Mouse (Mus musculus) heart, embryonic 16.5 days (tissue): ENCODE data around the gene Catsperg1. TPM values are rescaled to one million over a fixed set of nuclear protein-coding genes. Genes with fewer than 3 reads are reported as not detected.
A peak's percentile ranks its signal among the peaks of the same experiment; 100 is the strongest.

ENCODE experiments used
- ATAC-seq: fragments of 200-750 bp; cut with Nextera tagmentation; replicated peaks from 2 replicates; pipeline ENCODE4 v1.8.0; 2017; ENCODE audit warnings: moderate number of reproducible peaks; ENCODE audit not compliant: insufficient read depth, low FRiP score; ENCODE audit errors: extremely low read depth
- H3K27ac ChIP-seq: fragments of 300-500 bp; sonication (generic); 2 replicates; pipeline ENCODE4 v1.5.1; 2014; ENCODE audit warnings: mild to moderate bottlenecking, low read length, control low read depth, moderate library complexity
- H3K27me3 ChIP-seq: fragments of 300-500 bp; sonication (generic); 2 replicates; pipeline ENCODE4 v1.6.1; 2014; ENCODE audit warnings: low read length, mixed read lengths; ENCODE audit not compliant: control insufficient read depth, insufficient read depth
- H3K36me3 ChIP-seq: fragments of 300-500 bp; sonication (generic); 2 replicates; pipeline ENCODE4 v1.6.1; 2014; ENCODE audit not compliant: control insufficient read depth, insufficient read depth
- H3K4me1 ChIP-seq: fragments of 300-500 bp; sonication (generic); 2 replicates; pipeline ENCODE4 v1.6.1; 2014; ENCODE audit warnings: low read length, mixed read lengths; ENCODE audit not compliant: control insufficient read depth, insufficient read depth
- H3K4me2 ChIP-seq: fragments of 300-500 bp; sonication (generic); 2 replicates; pipeline ENCODE4 v1.6.1; 2014; ENCODE audit warnings: low read depth, mild to moderate bottlenecking, control low read depth, low read length
- H3K4me3 ChIP-seq: fragments of 300-500 bp; sonication (generic); 2 replicates; pipeline ENCODE4 v1.5.1; 2014; ENCODE audit warnings: mild to moderate bottlenecking, control low read depth, low read length
- H3K9ac ChIP-seq: fragments of 300-500 bp; sonication (generic); 2 replicates; pipeline ENCODE4 v1.6.1; 2014; ENCODE audit warnings: low read length, control low read depth
- H3K9me3 ChIP-seq: fragments of 300-500 bp; sonication (generic); replicated peaks from 2 replicates; pipeline ENCODE4 v1.6.1; 2016; ENCODE audit warnings: low read length; ENCODE audit not compliant: control insufficient read depth
- WGBS: fragments of 180-500 bp; shearing (Covaris S2); extraction: QIAGEN DNeasy Blood & Tissue Kit; methylation state at CpG from one replicate; pipeline ENCODE4 v1.1.7; 2014; 5-methylcytosine and 5-hydroxymethylcytosine counted together
- polyA plus RNA-seq: library from polyadenylated mRNA; unstranded; fragments of >200 nt; fragmentation: Nextera tagmentation; extraction: Ambion mirVana; gene quantifications from 2 replicates; pipeline ENCODE4 v1.2.1, GENCODE M21; 2015

The Catsperg1 gene
- polyA plus RNA-seq, 1 experiment from 2014 or later = 0.09 TPM

- Histone ChIP-seq H3K9ac (no peak overlapping the region), H3K4me2 (no peak overlapping the region), H3K27ac (no peak overlapping the region), H3K4me3 (no peak overlapping the region), H3K27me3 (peaks cover 15% of the 10 kb centered on the region), H3K4me1 (no peaks in the 10 kb centered on the region; the same call in 1 of the 2 replicates), H3K36me3 (no peaks in the 10 kb centered on the region), H3K9me3 (no peaks in the 10 kb centered on the region)
- no peak for ATAC-seq
- WGBS = 36% methylated on average over 16 of the region's 16 CpGs
These were observed 76.4 kb downstream of the Catsperg1 start for GRCm38 (mm10) chr7:29137429-29137828.

- Histone ChIP-seq H3K36me3 (no peaks in the 10 kb centered on the region), H3K9ac (no peak within 1 kb of the TSS), H3K9me3 (no peaks in the 10 kb centered on the region), H3K4me3 (peak within 1 kb of the TSS; percentile 29), H3K4me1 (no peaks in the 10 kb centered on the region; the same call in 1 of the 2 replicates), H3K4me2 (peak within 1 kb of the TSS; percentile 50), H3K27me3 (peaks cover 15% of the 10 kb centered on the region), H3K27ac (no peak within 1 kb of the TSS)
- peak; percentile 66; the same call in 1 of the 2 replicates for ATAC-seq
- WGBS = under 1% methylated on average over 13 of the region's 20 CpGs
These were observed 79.0 kb downstream of the Catsperg1 start, which contains the start of gene Rasgrp4 for GRCm38 (mm10) chr7:29134693-29135386. TSS of gene Rasgrp4 (plus strand) at chr7:29134851.

GRCm38 (mm10) chr7:29134230-29134629, 79.6 kb downstream of the Catsperg1 start:
- WGBS = 7% methylated on average over 4 of the region's 4 CpGs
- H3K36me3 ChIP-seq = no peaks in the 10 kb centered on the region
- no peak overlapping the region for H3K27ac ChIP-seq
- H3K9me3 ChIP-seq = no peaks in the 10 kb centered on the region
- no peak overlapping the region for H3K9ac ChIP-seq
- H3K4me1 ChIP-seq = no peaks in the 10 kb centered on the region; the same call in 1 of the 2 replicates
- no peak overlapping the region for H3K4me3 ChIP-seq
- H3K27me3 ChIP-seq = peaks cover 15% of the 10 kb centered on the region
- peak overlapping the region; percentile 50 for H3K4me2 ChIP-seq
- ATAC-seq = no peak

Other genes starting within 250 kb of the Catsperg1 start
- 262 and 283 TPM in 2 replicates for gene Eif3k, start 232.2 kb downstream of the Catsperg1 start, polyA plus RNA-seq
- 6.0 and 12.2 TPM in 2 replicates for gene Map4k1, start 232.0 kb downstream of the Catsperg1 start, polyA plus RNA-seq
- 0.22 and 0.29 TPM in 2 replicates for gene Ryr1, start 88.9 kb downstream of the Catsperg1 start, polyA plus RNA-seq
- gene Rasgrp4, start 79.2 kb downstream of the Catsperg1 start, polyA plus RNA-seq = 0.38 and 0.81 TPM in 2 replicates
- gene Fam98c, start 57.8 kb downstream of the Catsperg1 start, polyA plus RNA-seq = 17.3 and 18.8 TPM in 2 replicates
- gene Ggn, start 43.8 kb downstream of the Catsperg1 start, polyA plus RNA-seq = 0.14 and 0.59 TPM in 2 replicates
- gene Spred3, start 43.6 kb downstream of the Catsperg1 start, polyA plus RNA-seq = 1.2 and 2.0 TPM in 2 replicates
- gene Psmd8, start 33.3 kb downstream of the Catsperg1 start, polyA plus RNA-seq = 218 and 225 TPM in 2 replicates
- 2.1 TPM in 2 replicates for gene Kcnk6, start 18.5 kb upstream of the Catsperg1 start, polyA plus RNA-seq
- 116 and 125 TPM in 2 replicates for gene Yif1b, start 24.3 kb upstream of the Catsperg1 start, polyA plus RNA-seq
- 7.6 and 10.3 TPM in 2 replicates for gene 2200002D01Rik, start 34.4 kb upstream of the Catsperg1 start, polyA plus RNA-seq
- gene Spint2, start 67.9 kb upstream of the Catsperg1 start, polyA plus RNA-seq = 114 and 116 TPM in 2 replicates
- gene Ppp1r14a, start 75.3 kb upstream of the Catsperg1 start, polyA plus RNA-seq = 14.2 and 25.4 TPM in 2 replicates
- gene Dpf1, start 89.9 kb upstream of the Catsperg1 start, polyA plus RNA-seq = 2.0 and 3.0 TPM in 2 replicates